Mouse (Mus musculus) limb, embryonic 15.5 days (tissue): ENCODE results near the gene Ggct. TPM values are rescaled to one million over a fixed set of nuclear protein-coding genes. Genes with fewer than 3 reads are reported as not detected.

Source experiments
- ATAC-seq: fragments of 200-750 bp; cut with Nextera tagmentation; 2 replicates; pipeline ENCODE4 v1.8.0; 2017; ENCODE audit warnings: low read depth, moderate TSS enrichment; ENCODE audit not compliant: insufficient number of reproducible peaks, low FRiP score, low TSS enrichment
- H3K27ac ChIP-seq: fragments of 300-500 bp; sonication (generic); 2 replicates; pipeline ENCODE4 v1.5.1; 2015; ENCODE audit warnings: moderate library complexity, mild to moderate bottlenecking, inconsistent platforms
- H3K27me3 ChIP-seq: fragments of 300-500 bp; sonication (generic); 2 replicates; pipeline ENCODE4 v1.6.1; 2015; ENCODE audit warnings: inconsistent platforms
- H3K36me3 ChIP-seq: fragments of 300-500 bp; sonication (generic); 2 replicates; pipeline ENCODE4 v1.6.1; 2015; ENCODE audit warnings: inconsistent platforms
- H3K4me1 ChIP-seq: fragments of 300-500 bp; sonication (generic); 2 replicates; pipeline ENCODE4 v1.6.1; 2015; ENCODE audit warnings: inconsistent platforms
- H3K4me2 ChIP-seq: fragments of 300-500 bp; sonication (generic); 2 replicates; pipeline ENCODE4 v1.6.1; 2015; ENCODE audit warnings: mild to moderate bottlenecking, inconsistent platforms
- H3K4me3 ChIP-seq: fragments of 300-500 bp; sonication (generic); 2 replicates; pipeline ENCODE4 v1.5.1; 2015; ENCODE audit warnings: mild to moderate bottlenecking, inconsistent platforms
- H3K9ac ChIP-seq: fragments of 300-500 bp; sonication (generic); 2 replicates; pipeline ENCODE4 v1.6.1; 2015; ENCODE audit warnings: inconsistent platforms
- H3K9me3 ChIP-seq: fragments of 300-500 bp; sonication (generic); 2 replicates; pipeline ENCODE4 v1.6.1; 2016; ENCODE audit warnings: inconsistent platforms
- WGBS: fragments of 180-500 bp; shearing (Covaris S2); methylation state at CpG from one replicate; pipeline ENCODE4 v1.1.7; 2015; 5-methylcytosine and 5-hydroxymethylcytosine counted together
- polyA plus RNA-seq: library from polyadenylated mRNA; unstranded; fragments of >200 nt; fragmentation: Nextera tagmentation; extraction: Ambion mirVana; gene quantifications from 2 replicates; pipeline ENCODE4 v1.2.1, GENCODE M21; 2015

Gene Ggct
- polyA plus RNA-seq, 1 experiment from 2014 or later = 31.1 TPM

- no peak overlapping the region for H3K27ac ChIP-seq
- H3K4me3 ChIP-seq = no peak overlapping the region
- no peak overlapping the region for H3K4me2 ChIP-seq
- H3K36me3 ChIP-seq = peaks cover 7% of the 10 kb centered on the region
- no peaks in the 10 kb centered on the region for H3K9me3 ChIP-seq
- H3K9ac ChIP-seq = no peak overlapping the region
- 54% methylated on average over 24 of the region's 24 CpGs for WGBS
- H3K27me3 ChIP-seq = peaks cover 22% of the 10 kb centered on the region
- no peak for ATAC-seq
- peaks cover 7% of the 10 kb centered on the region for H3K4me1 ChIP-seq
Observed at GRCm38 (mm10) chr6:54943753-54944152, 49.0 kb downstream of the Ggct start.

- WGBS = 73% methylated on average over 16 of the region's 16 CpGs
- no peak for ATAC-seq
- H3K36me3 ChIP-seq = peaks cover 7% of the 10 kb centered on the region
- H3K27ac ChIP-seq = no peak overlapping the region
- no peaks in the 10 kb centered on the region for H3K9me3 ChIP-seq
- no peak overlapping the region for H3K4me3 ChIP-seq
- H3K9ac ChIP-seq = no peak overlapping the region
- H3K4me1 ChIP-seq = peaks cover 7% of the 10 kb centered on the region
- no peak overlapping the region for H3K4me2 ChIP-seq
- H3K27me3 ChIP-seq = peaks cover 22% of the 10 kb centered on the region
Observed at GRCm38 (mm10) chr6:54943292-54943691, 49.5 kb downstream of the Ggct start.

GRCm38 (mm10) chr6:54941149-54941548, 51.6 kb downstream of the Ggct start:
- 90% methylated on average over 6 of the region's 6 CpGs for WGBS
- H3K4me1 ChIP-seq = peaks cover 7% of the 10 kb centered on the region

GRCm38 (mm10) chr6:54940126-54940525, 52.6 kb downstream of the Ggct start:
- H3K4me2 ChIP-seq = no peak overlapping the region

More at GRCm38 (mm10) chr6:54941149-54941548, 51.6 kb downstream of the Ggct start:
- Histone ChIP-seq H3K9ac (no peak overlapping the region), H3K9me3 (no peaks in the 10 kb centered on the region), H3K27me3 (peaks cover 22% of the 10 kb centered on the region), H3K4me2 (no peak overlapping the region), H3K4me3 (no peak overlapping the region), H3K27ac (no peak overlapping the region), H3K36me3 (peaks cover 14% of the 10 kb centered on the region)
- no peak for ATAC-seq

GRCm38 (mm10) chr6:54939631-54940030, 53.1 kb downstream of the Ggct start:
- ATAC-seq = no peak

More at GRCm38 (mm10) chr6:54940126-54940525, 52.6 kb downstream of the Ggct start:
- Histone ChIP-seq H3K27ac (no peak overlapping the region), H3K36me3 (peaks cover 15% of the 10 kb centered on the region), H3K4me3 (no peak overlapping the region), H3K9me3 (no peaks in the 10 kb centered on the region), H3K27me3 (peaks cover 22% of the 10 kb centered on the region), H3K4me1 (peaks cover 7% of the 10 kb centered on the region), H3K9ac (no peak overlapping the region)
- no peak for ATAC-seq
- 76% methylated on average over 7 of the region's 7 CpGs for WGBS

GRCm38 (mm10) chr6:54936496-54936895, 56.3 kb downstream of the Ggct start:
- 55% methylated on average over 2 of the region's 2 CpGs for WGBS
- no peak for ATAC-seq
- peaks cover 12% of the 10 kb centered on the region; the same call in 1 of the 2 replicates for H3K36me3 ChIP-seq

More at GRCm38 (mm10) chr6:54939631-54940030, 53.1 kb downstream of the Ggct start:
- no peak overlapping the region for H3K4me3 ChIP-seq
- H3K9me3 ChIP-seq = no peaks in the 10 kb centered on the region
- peaks cover 17% of the 10 kb centered on the region for H3K27me3 ChIP-seq
- no peak overlapping the region for H3K4me2 ChIP-seq
- WGBS = 53% methylated on average over 4 of the region's 4 CpGs
- H3K9ac ChIP-seq = no peak overlapping the region
- peaks cover 16% of the 10 kb centered on the region for H3K36me3 ChIP-seq
- peaks cover 7% of the 10 kb centered on the region for H3K4me1 ChIP-seq
- H3K27ac ChIP-seq = no peak overlapping the region

GRCm38 (mm10) chr6:54934930-54935329, 57.8 kb downstream of the Ggct start:
- no peaks in the 10 kb centered on the region; the same call in 1 of the 2 replicates for H3K4me1 ChIP-seq
- ATAC-seq = no peak
- H3K27me3 ChIP-seq = no peaks in the 10 kb centered on the region
- H3K9ac ChIP-seq = no peak overlapping the region
- H3K9me3 ChIP-seq = no peaks in the 10 kb centered on the region
- H3K4me2 ChIP-seq = no peak overlapping the region
- peaks cover 12% of the 10 kb centered on the region; the same call in 1 of the 2 replicates for H3K36me3 ChIP-seq
- H3K4me3 ChIP-seq = no peak overlapping the region
- 83% methylated on average over 5 of the region's 5 CpGs for WGBS
- H3K27ac ChIP-seq = no peak overlapping the region

More at GRCm38 (mm10) chr6:54936496-54936895, 56.3 kb downstream of the Ggct start:
- H3K9me3 ChIP-seq = no peaks in the 10 kb centered on the region
- H3K4me2 ChIP-seq = no peak overlapping the region
- no peak overlapping the region for H3K4me3 ChIP-seq
- no peaks in the 10 kb centered on the region for H3K27me3 ChIP-seq
- no peak overlapping the region for H3K27ac ChIP-seq
- no peak overlapping the region for H3K9ac ChIP-seq
- no peaks in the 10 kb centered on the region; the same call in 1 of the 2 replicates for H3K4me1 ChIP-seq

GRCm38 (mm10) chr6:54934313-54934712, 58.4 kb downstream of the Ggct start:
- 89% methylated on average over 8 of the region's 8 CpGs for WGBS

GRCm38 (mm10) chr6:54933866-54934265, 58.9 kb downstream of the Ggct start:
- ATAC-seq = no peak

More at GRCm38 (mm10) chr6:54934313-54934712, 58.4 kb downstream of the Ggct start:
- Histone ChIP-seq H3K27ac (no peak overlapping the region), H3K27me3 (no peaks in the 10 kb centered on the region), H3K4me3 (no peak overlapping the region), H3K9ac (no peak overlapping the region), H3K4me2 (no peak overlapping the region), H3K9me3 (no peaks in the 10 kb centered on the region), H3K36me3 (peaks cover 12% of the 10 kb centered on the region; the same call in 1 of the 2 replicates), H3K4me1 (no peaks in the 10 kb centered on the region)
- no peak for ATAC-seq

GRCm38 (mm10) chr6:54933216-54933615, 59.5 kb downstream of the Ggct start:
- no peak overlapping the region for H3K4me2 ChIP-seq
- H3K9me3 ChIP-seq = no peaks in the 10 kb centered on the region
- no peak overlapping the region for H3K4me3 ChIP-seq
- H3K27me3 ChIP-seq = no peaks in the 10 kb centered on the region
- WGBS = 75% methylated on average over 5 of the region's 5 CpGs
- no peak overlapping the region for H3K9ac ChIP-seq
- ATAC-seq = no peak
- peaks cover 12% of the 10 kb centered on the region; the same call in 1 of the 2 replicates for H3K36me3 ChIP-seq
- H3K4me1 ChIP-seq = no peaks in the 10 kb centered on the region
- H3K27ac ChIP-seq = no peak overlapping the region

More at GRCm38 (mm10) chr6:54933866-54934265, 58.9 kb downstream of the Ggct start:
- no peak overlapping the region for H3K4me3 ChIP-seq
- WGBS = 72% methylated on average over 3 of the region's 3 CpGs
- H3K9ac ChIP-seq = no peak overlapping the region
- H3K9me3 ChIP-seq = no peaks in the 10 kb centered on the region
- no peak overlapping the region for H3K4me2 ChIP-seq
- no peaks in the 10 kb centered on the region for H3K4me1 ChIP-seq
- no peaks in the 10 kb centered on the region for H3K27me3 ChIP-seq
- no peak overlapping the region for H3K27ac ChIP-seq
- peaks cover 9% of the 10 kb centered on the region; the same call in 1 of the 2 replicates for H3K36me3 ChIP-seq
